Mouse (Mus musculus) C3H10T1/2 (cell line): ENCODE data around the gene Tex13a. TPM values are rescaled to one million over a fixed set of nuclear protein-coding genes. Genes with fewer than 3 reads are reported as not detected.

Experiments used
- polyA plus RNA-seq, 2 experiments: library from polyadenylated mRNA; unstranded; fragments of >200 nt; fragmentation: generic; extraction: Trizol; gene quantifications; one replicate each; pipeline ENCODE4 v1.2.1; 2012; ENCODE audit warnings: missing spikeins in 2 of 2

Tex13a gene
- not detected for polyA plus RNA-seq

DNA sequence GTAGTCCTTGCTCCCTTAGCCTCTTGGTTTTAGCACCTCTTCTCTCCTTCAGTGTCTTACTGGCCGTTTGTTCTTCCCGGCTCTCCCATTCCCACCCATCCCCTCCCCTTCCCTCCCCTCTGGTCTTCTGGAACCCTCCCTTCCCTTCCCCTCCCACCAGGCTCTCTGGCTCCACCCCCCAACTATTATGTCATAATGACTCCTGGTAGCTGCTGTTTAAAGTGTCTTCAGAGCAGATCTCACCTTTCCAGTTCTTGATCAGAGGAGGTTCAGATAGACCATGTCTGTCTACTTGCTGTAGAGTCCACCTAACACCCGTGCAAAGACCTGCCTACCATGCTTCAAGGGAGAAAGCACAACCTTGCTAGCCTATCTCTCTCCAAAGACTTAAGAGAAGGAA, at the start of gene Tex13a:
Tex13a (minus strand) TSS at position 101 of the 400 bp plus-strand sequence.

